Mouse (Mus musculus) adrenal gland, postnatal 4 days (tissue): ENCODE measurements around the gene Abcb8. TPM values are rescaled to one million over a fixed set of nuclear protein-coding genes. Genes with fewer than 3 reads are reported as not detected.

Experiments used
- DNase-seq, 2 experiments: peaks; one replicate each; pipeline ENCODE4 v3.0.0; 2021 to 2022; ENCODE audit warnings: low spot score in 2 of 2, mixed read lengths in 2 of 2
- total RNA-seq, 2 experiments: library from RNA; stranded (reverse); gene quantifications; 2 replicates each; pipeline ENCODE4 v1.2.3; 2021

Gene Abcb8
- total RNA-seq, 2 experiments from 2014 or later: 73.9 to 84.8 TPM

- no peak for DNase-seq
Observed at GRCm38 (mm10) chr5:24453283-24453984, 60.0 kb downstream of the Abcb8 start.

GRCm38 (mm10) chr5:24453985-24454303 is 60.5 kb downstream of the Abcb8 start:
- no peak for DNase-seq

DNA sequence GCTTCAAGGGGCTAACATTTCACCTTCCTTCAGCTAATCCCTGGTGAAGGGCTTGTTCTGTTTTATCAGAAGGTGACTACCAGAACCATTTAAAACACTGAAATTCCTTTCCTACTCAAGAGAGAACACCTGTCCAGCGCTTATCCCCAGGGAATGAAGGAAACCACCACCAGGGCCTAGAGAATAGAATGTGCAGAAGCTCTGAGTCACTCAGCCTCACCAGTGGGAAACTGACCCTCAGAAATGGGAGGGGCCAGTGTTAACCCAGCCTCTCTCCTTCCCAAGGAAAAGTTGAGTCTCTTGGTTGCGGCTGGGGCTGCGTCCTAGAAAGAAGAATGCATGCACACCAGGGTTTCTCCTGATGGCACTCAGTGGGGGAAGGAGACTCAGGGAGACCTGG is 61.6 kb downstream of the Abcb8 start:
- no peak for DNase-seq

GRCm38 (mm10) chr5:24455613-24456012 is 62.1 kb downstream of the Abcb8 start:
- DNase-seq: no peak

Other genes with a start within 250 kb of the Abcb8 start
- gene Nupl2, start 228.7 kb upstream of the Abcb8 start, total RNA-seq: 10 to 100 TPM; 12.3 to 14.1 TPM
- 10 to 100 TPM; 38.6 to 42.4 TPM for gene Kcnh2, start 42.1 kb upstream of the Abcb8 start, total RNA-seq
- 10 to 100 TPM; 11.5 to 12.3 TPM for gene Nos3, start 28.9 kb upstream of the Abcb8 start, total RNA-seq
- gene Atg9b, start 1.5 kb upstream of the Abcb8 start, total RNA-seq: under 1 TPM; 0.42 to 0.62 TPM
- under 1 TPM; 0.20 to 0.22 TPM for gene Asic3, start 19.7 kb downstream of the Abcb8 start, total RNA-seq
- gene Cdk5, start 29.9 kb downstream of the Abcb8 start, total RNA-seq: 10 to 100 TPM; 42.6 to 43.9 TPM
- gene Slc4a2, start 30.2 kb downstream of the Abcb8 start, total RNA-seq: 10 to 100 TPM; 60.8 to 70.1 TPM
- 100 to 1,000 TPM; 108 to 127 TPM for gene Fastk, start 51.6 kb downstream of the Abcb8 start, total RNA-seq
- gene Tmub1, start 54.2 kb downstream of the Abcb8 start, total RNA-seq: 10 to 100 TPM; 11.1 to 11.3 TPM
- 10 to 100 TPM; 88.4 to 89.2 TPM for gene Agap3, start 58.5 kb downstream of the Abcb8 start, total RNA-seq
- under 1 TPM in 1 of 2 experiments, not detected in 1; 0.11 TPM for gene Gbx1, start 133.5 kb downstream of the Abcb8 start, total RNA-seq
- 1 to 10 TPM; 2.6 to 3.0 TPM for gene Asb10, start 147.3 kb downstream of the Abcb8 start, total RNA-seq
- under 1 TPM in 1 of 2 experiments, not detected in 1; 0.11 TPM for gene 4931409K22Rik, start 163.1 kb downstream of the Abcb8 start, total RNA-seq
- 10 to 100 TPM; 54.7 to 59.8 TPM for gene Abcf2, start 183.8 kb downstream of the Abcb8 start, total RNA-seq
- 10 to 100 TPM; 59.1 to 68.4 TPM for gene Chpf2, start 193.1 kb downstream of the Abcb8 start, total RNA-seq
- 10 to 100 TPM; 27.9 to 30.6 TPM for gene Smarcd3, start 230.7 kb downstream of the Abcb8 start, total RNA-seq